Mouse (Mus musculus) lung, embryonic 16.5 days (tissue): ENCODE results near the gene Plk2. TPM values are rescaled to one million over a fixed set of nuclear protein-coding genes. Genes with fewer than 3 reads are reported as not detected.

ENCODE experiments used
- polyA plus RNA-seq: library from polyadenylated mRNA; unstranded; fragments of >200 nt; fragmentation: Nextera tagmentation; extraction: Ambion mirVana; gene quantifications from 2 replicates; pipeline ENCODE4 v1.2.1, GENCODE M21; 2015

Gene Plk2
- polyA plus RNA-seq, 1 experiment from 2014 or later: 267 TPM

Other genes with a start within 250 kb of the Plk2 start
- gene Rab3c, start 114.0 kb upstream of the Plk2 start, polyA plus RNA-seq: 2.4 and 4.2 TPM in 2 replicates
- gene Gapt, start 37.8 kb upstream of the Plk2 start, polyA plus RNA-seq: 0.69 and 0.79 TPM in 2 replicates